Mouse (Mus musculus) G1E (cell line): Measurements from ENCODE around the gene Nanp. TPM values are rescaled to one million over a fixed set of nuclear protein-coding genes. Genes with fewer than 3 reads are reported as not detected.
A peak's percentile ranks its signal among the peaks of the same experiment; 100 is the strongest.

ENCODE experiments used
- ATAC-seq: 2 replicates; pipeline ENCODE4 v1.8.0; 2016; ENCODE audit warnings: mild to moderate bottlenecking; ENCODE audit not compliant: insufficient number of reproducible peaks, poor library complexity, low FRiP score, severe bottlenecking; ENCODE audit errors: extremely low read depth
- DNase-seq: peaks from one replicate; pipeline ENCODE4 v3.0.0; 2012; ENCODE audit warnings: low spot score
- H3K27me3 ChIP-seq: 2 replicates; pipeline ENCODE4 v1.6.1; 2012; ENCODE audit warnings: mild to moderate bottlenecking, low read length, inconsistent platforms; ENCODE audit not compliant: insufficient read depth
- H3K36me3 ChIP-seq: replicated peaks from 2 replicates; pipeline ENCODE3; 2012; ENCODE audit warnings: mild to moderate bottlenecking, inconsistent platforms
- H3K4me1 ChIP-seq: 2 replicates; pipeline ENCODE4 v1.6.1; 2012; ENCODE audit warnings: low read depth, low read length, inconsistent platforms, mixed read lengths; ENCODE audit not compliant: insufficient read depth
- H3K4me3 ChIP-seq: 2 replicates; pipeline ENCODE4 v1.5.1; 2012; ENCODE audit warnings: low read depth, mild to moderate bottlenecking, inconsistent platforms, low read length, moderate library complexity, mixed read lengths
- H3K9me3 ChIP-seq: replicated peaks from 2 replicates; pipeline ENCODE4 v1.6.1; 2012; ENCODE audit warnings: inconsistent platforms
- CTCF ChIP-seq: IDR thresholded peaks from 2 replicates; pipeline ENCODE4 v1.5.1; 2012; ENCODE audit warnings: low read depth, low read length, inconsistent platforms, mixed read lengths
- GATA1 ChIP-seq: IDR thresholded peaks from 2 replicates; pipeline ENCODE4 v1.6.1; 2012; ENCODE audit warnings: borderline replicate concordance, low read length, inconsistent platforms, mixed read lengths
- GATA2 ChIP-seq: IDR thresholded peaks from 2 replicates; pipeline ENCODE4 v1.6.1; 2012; ENCODE audit warnings: low read depth, low read length, inconsistent platforms, borderline replicate concordance
- POLR2AphosphoS5 ChIP-seq: IDR thresholded peaks from 2 replicates; pipeline ENCODE4 v1.6.1; 2012; ENCODE audit warnings: low read depth, low read length, inconsistent platforms; ENCODE audit not compliant: insufficient replicate concordance
- TAL1 ChIP-seq: conservative IDR thresholded peaks from 2 replicates; pipeline ENCODE4 v1.6.1; 2012; ENCODE audit warnings: low read depth, low read length, inconsistent platforms, mixed read lengths
- polyA plus RNA-seq: library from polyadenylated mRNA; stranded (reverse); fragments of >175 nt; gene quantifications from 2 replicates; pipeline ENCODE4 v1.2.3, GENCODE M21; 2012
- total RNA-seq, 2 experiments: library from RNA; stranded (forward) in 1 of 2; stranded (reverse) in 1 of 2; fragments of 200-1000 nt in 1 of 2; fragments of >200 nt in 1 of 2; fragmentation: Nextera tagmentation in 1 of 2; gene quantifications; 2 replicates each; pipeline ENCODE4 v1.2.3; 2014 to 2017

Gene Nanp
- 24.9 and 25.5 TPM in 2 replicates for total RNA-seq (2014; fragmentation: Nextera tagmentation)
- 31.0 and 39.3 TPM in 2 replicates for total RNA-seq (2017)
- 20.0 and 22.1 TPM in 2 replicates for polyA plus RNA-seq

GRCm38 (mm10) chr2:151039232-151039695 is at the start of gene Nanp, which contains the start of gene Ninl:
TSS of gene Nanp (minus strand) at chr2:151039398.
TSS of gene Ninl (minus strand) at chr2:151039382.
- ATAC-seq, result peak; percentile 77
- Histone ChIP-seq H3K4me3 (peak within 1 kb of the TSS; percentile 96), H3K4me1 (peaks cover 43% of the 10 kb centered on the region), H3K9me3 (no peaks in the 10 kb centered on the region), H3K36me3 (peaks cover 15% of the 10 kb centered on the region), H3K27me3 (no peaks in the 10 kb centered on the region)
- TF ChIP-seq GATA1, result no peak
- no peak for TF ChIP-seq CTCF
- TF ChIP-seq POLR2AphosphoS5, result no peak; the same call in 1 of the 2 replicates
- TF ChIP-seq TAL1, result no peak
- TF ChIP-seq GATA2, result no peak
- peak; percentile 85 for DNase-seq

DNA sequence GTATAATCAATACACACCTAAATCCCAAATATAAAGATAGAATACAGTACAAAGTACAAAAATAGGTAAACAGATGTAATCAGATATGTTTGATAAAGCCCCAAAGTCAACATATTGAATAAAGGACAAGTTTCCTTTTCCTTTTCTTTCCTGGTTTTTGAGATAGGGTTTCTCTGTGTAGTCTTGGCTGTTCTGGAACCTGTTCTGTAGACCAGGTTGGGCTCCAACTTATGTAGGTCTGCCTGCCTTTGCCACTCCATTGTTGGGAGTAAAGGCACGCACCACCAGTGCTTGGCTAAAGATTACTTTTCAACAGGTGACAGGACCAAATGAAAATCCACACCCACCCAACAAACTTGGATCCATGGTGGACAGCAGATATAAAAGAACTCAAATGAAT is 17.4 kb upstream of the Nanp start:
- H3K27me3 ChIP-seq, result peaks cover 13% of the 10 kb centered on the region
- no peak overlapping the region for H3K4me3 ChIP-seq
- H3K4me1 ChIP-seq, result no peaks in the 10 kb centered on the region
- DNase-seq (no peak), ATAC-seq (no peak)
- TF ChIP-seq GATA1 (no peak), GATA2 (no peak), CTCF (no peak), TAL1 (no peak), POLR2AphosphoS5 (no peak)
- no peaks in the 10 kb centered on the region for H3K36me3 ChIP-seq
- no peaks in the 10 kb centered on the region for H3K9me3 ChIP-seq

- H3K9me3 ChIP-seq, result no peaks in the 10 kb centered on the region
- H3K4me3 ChIP-seq, result peak overlapping the region; percentile 96; the same call in 1 of the 2 replicates
- no peak for TF ChIP-seq GATA2
- no peak for TF ChIP-seq TAL1
- no peak for TF ChIP-seq GATA1
- TF ChIP-seq POLR2AphosphoS5, result no peak
- peaks cover 4% of the 10 kb centered on the region for H3K36me3 ChIP-seq
- H3K4me1 ChIP-seq, result peaks cover 36% of the 10 kb centered on the region
- no peak for DNase-seq
- H3K27me3 ChIP-seq, result no peaks in the 10 kb centered on the region
- ATAC-seq, result no peak
Observed at GRCm38 (mm10) chr2:151040411-151040810, 1.2 kb upstream of the Nanp start.

DNA sequence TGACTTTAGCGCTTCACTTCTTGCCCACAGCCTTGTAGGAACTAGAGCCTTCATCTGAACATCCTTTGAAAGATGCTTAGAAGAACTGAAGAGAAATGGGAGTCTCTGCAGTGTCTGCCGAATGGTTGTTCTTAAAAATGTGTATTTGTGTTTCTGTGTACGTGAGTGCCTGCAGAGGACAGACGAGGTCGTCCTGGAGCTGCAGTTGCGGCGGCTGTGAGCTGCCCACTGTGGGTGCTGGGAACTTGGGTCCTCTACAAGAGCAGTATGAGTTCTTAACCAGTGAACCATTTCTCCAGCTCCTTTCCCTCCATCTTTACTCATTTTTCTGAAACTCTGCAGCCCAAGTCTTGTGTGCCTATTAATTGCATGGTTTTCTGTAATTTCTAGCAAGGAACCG is 528 bp upstream of the Nanp start:
- Histone ChIP-seq H3K4me3 (peak overlapping the region; percentile 96), H3K36me3 (peaks cover 11% of the 10 kb centered on the region), H3K9me3 (no peaks in the 10 kb centered on the region), H3K27me3 (no peaks in the 10 kb centered on the region), H3K4me1 (peaks cover 40% of the 10 kb centered on the region)
- no peak for TF ChIP-seq TAL1
- TF ChIP-seq GATA1, result no peak
- no peak for DNase-seq
- ATAC-seq, result no peak

DNA sequence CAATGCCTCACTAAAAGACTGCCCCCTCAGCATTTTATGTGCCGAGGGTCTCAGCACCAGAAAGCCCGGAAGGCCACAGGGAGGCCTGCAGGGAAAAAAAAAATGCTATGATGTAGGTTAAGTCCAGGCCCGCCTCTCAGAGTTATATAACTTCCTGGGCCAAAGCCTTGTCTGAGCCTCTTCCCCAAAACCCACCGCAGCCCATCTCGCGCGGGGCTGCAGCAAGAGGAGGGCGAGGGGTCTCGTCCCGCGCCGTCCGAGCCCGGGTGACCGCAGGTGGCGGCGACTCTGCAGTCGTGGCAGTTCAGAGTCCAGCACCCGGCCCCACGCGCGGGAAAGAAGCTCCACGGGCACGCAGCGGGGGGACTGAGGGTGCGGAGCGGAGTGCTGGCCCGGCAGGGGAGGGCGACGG is 381 bp downstream of the Nanp start:
- ATAC-seq, result no peak
- Histone ChIP-seq H3K4me3 (peak overlapping the region; percentile 96), H3K36me3 (peaks cover 20% of the 10 kb centered on the region), H3K27me3 (no peaks in the 10 kb centered on the region), H3K4me1 (peaks cover 46% of the 10 kb centered on the region), H3K9me3 (no peaks in the 10 kb centered on the region)
- no peak for DNase-seq
- TF ChIP-seq TAL1 (no peak), POLR2AphosphoS5 (no peak), CTCF (no peak), GATA2 (no peak)

DNA sequence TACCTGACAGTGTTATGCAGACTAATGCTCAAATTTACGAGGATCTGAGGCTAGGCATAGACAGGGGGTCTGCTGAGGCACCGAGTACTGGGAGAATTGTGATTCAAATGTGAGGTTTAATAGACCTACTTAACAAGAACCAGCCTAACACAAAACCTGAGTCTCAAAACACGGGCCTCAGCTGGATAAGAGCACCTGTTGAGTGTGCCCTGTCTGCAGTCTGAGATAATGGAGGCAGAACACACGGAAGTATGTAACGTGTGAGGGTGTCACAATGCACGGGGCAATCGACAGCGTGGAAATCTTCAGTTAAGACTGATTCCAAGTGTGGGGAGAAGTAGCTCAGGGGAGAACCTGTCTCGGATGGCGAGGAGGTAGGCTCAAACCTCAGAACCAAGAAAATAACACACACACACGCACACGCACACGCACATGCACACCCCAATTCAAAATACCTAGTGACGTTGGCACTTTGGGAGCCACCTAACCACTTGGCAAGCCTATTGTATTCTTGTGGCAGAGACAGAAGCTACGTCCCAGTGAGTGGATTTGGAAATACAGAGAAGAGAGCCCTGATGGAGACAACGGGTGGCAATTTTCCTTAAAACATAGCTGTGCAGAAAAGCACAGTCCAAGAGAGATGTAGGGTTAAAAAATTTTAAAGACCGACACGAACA is 1.2 kb downstream of the Nanp start:
- H3K4me1 ChIP-seq, result peaks cover 51% of the 10 kb centered on the region
- ATAC-seq (peak; percentile 51), DNase-seq (peak; percentile 37)
- peak overlapping the region; percentile 96 for H3K4me3 ChIP-seq
- no peaks in the 10 kb centered on the region for H3K9me3 ChIP-seq
- TF ChIP-seq CTCF (no peak), GATA1 (no peak), TAL1 (peak; percentile 81), GATA2 (no peak), POLR2AphosphoS5 (no peak)
- no peaks in the 10 kb centered on the region for H3K27me3 ChIP-seq
- peaks cover 25% of the 10 kb centered on the region for H3K36me3 ChIP-seq

- TF ChIP-seq CTCF (no peak), TAL1 (0 out of 2 replicates have a peak, but pooled peaks have one; percentile 27)
- ATAC-seq, result no peak; the same call in 1 of the 2 replicates
- DNase-seq, result no peak
Observed at GRCm38 (mm10) chr2:151037292-151037691, 1.9 kb downstream of the Nanp start.

More at GRCm38 (mm10) chr2:151037292-151037691, 1.9 kb downstream of the Nanp start:
- H3K9me3 ChIP-seq, result no peaks in the 10 kb centered on the region
- peak overlapping the region; percentile 96; the same call in 1 of the 2 replicates for H3K4me3 ChIP-seq
- H3K4me1 ChIP-seq, result peaks cover 51% of the 10 kb centered on the region
- H3K36me3 ChIP-seq, result peaks cover 31% of the 10 kb centered on the region
- H3K27me3 ChIP-seq, result no peaks in the 10 kb centered on the region
